ENCODE assay signal across 10 mouse cellular contexts in genomic region chr13:91039201-91039807, GRCm38 (mm10).
DNase-seq lines count a peak whose midpoint lies in the region; ATAC-seq lines count a peak whose summit lies in the region.
"Had no signal": no experiment of that assay in that cellular context is flagged by ENCODE, and none has a peak within 500 bp of the region (broad histone marks: within the 10 kb centered on the region; RNA-seq: fewer than 3 reads in every experiment).

No protein-coding gene starts in this region.

- peak; percentile 70; the same call in 1 of the 2 replicates for ATAC-seq in midbrain, embryonic 11.5 days (ENCODE audit: low FRiP score)
- peak; percentile 83 for ATAC-seq in embryonic facial prominence, embryonic 12.5 days (ENCODE audit: insufficient number of reproducible peaks, insufficient read depth, low FRiP score, low TSS enrichment)

- intact Hi-C loops in heart, postnatal 10 days (cut with DNase I) = loop anchor here (2.0 to 5.0 kb wide), 2 partner anchors 333 to 597 kb away; no protein-coding TSS in a partner anchor

- WGBS in midbrain, embryonic 11.5 days = 66% methylated on average over 11 of the region's 11 CpGs
- WGBS in midbrain, embryonic 10.5 days = 69% methylated on average over 11 of the region's 11 CpGs
- 43% methylated on average over 11 of the region's 11 CpGs for WGBS in embryonic facial prominence, embryonic 12.5 days

- no peaks in the 10 kb centered on the region for H3K4me1 ChIP-seq in midbrain, embryonic 11.5 days (ENCODE audit: control insufficient read depth, insufficient read depth, low read length)
- H3K4me1 ChIP-seq in midbrain, embryonic 10.5 days = 0 out of 2 replicates have a peak, but pooled peaks cover 2% of the 10 kb centered on the region
- 0 out of 2 replicates have a peak, but pooled peaks cover 4% of the 10 kb centered on the region for H3K4me1 ChIP-seq in embryonic facial prominence, embryonic 12.5 days

- no peak overlapping the region for H3K9ac ChIP-seq in midbrain, embryonic 11.5 days (ENCODE audit: low read length)
- no peak overlapping the region for H3K9ac ChIP-seq in embryonic facial prominence, embryonic 12.5 days

- no peak overlapping the region for H3K27ac ChIP-seq in midbrain, embryonic 11.5 days (ENCODE audit: low read depth, low read length)
- no peak overlapping the region for H3K27ac ChIP-seq in midbrain, embryonic 10.5 days (replicated peaks)
- no peak overlapping the region for H3K27ac ChIP-seq in embryonic facial prominence, embryonic 12.5 days
- H3K27ac ChIP-seq: macrophage had no signal

- no peaks in the 10 kb centered on the region for H3K36me3 ChIP-seq in midbrain, embryonic 11.5 days (ENCODE audit: control insufficient read depth, insufficient read depth, low read length)
- no peaks in the 10 kb centered on the region for H3K36me3 ChIP-seq in midbrain, embryonic 10.5 days
- H3K36me3 ChIP-seq in embryonic facial prominence, embryonic 12.5 days = no peaks in the 10 kb centered on the region
- H3K36me3 ChIP-seq: G1E had no signal

- H3K4me3 ChIP-seq in midbrain, embryonic 11.5 days (ENCODE audit: low read depth, low read length) = no peak overlapping the region
- H3K4me3 ChIP-seq in midbrain, embryonic 10.5 days = no peak overlapping the region
- no peak overlapping the region for H3K4me3 ChIP-seq in embryonic facial prominence, embryonic 12.5 days

- peak; percentile 78 for DNase-seq in midbrain, embryonic 11.5 days (ENCODE audit: low spot score, missing footprints)
- no peak for DNase-seq in midbrain, embryonic 10.5 days (ENCODE audit: low spot score)
- DNase-seq in heart, postnatal 10 days = peak; percentile 45 to 59
- DNase-seq in kidney, postnatal 36 days = peak; percentile 56 to 57
- DNase-seq in lung, adult 18-20 months = peak; percentile 27 to 53
- peak; percentile 55 for DNase-seq in right cerebral cortex, adult 18-20 months
- DNase-seq in spleen, adult 18-20 months = no peak

- no peaks in the 10 kb centered on the region for H3K9me3 ChIP-seq in midbrain, embryonic 11.5 days (ENCODE audit: control insufficient read depth, low read length)
- no peaks in the 10 kb centered on the region for H3K9me3 ChIP-seq in midbrain, embryonic 10.5 days (replicated peaks)
- no peaks in the 10 kb centered on the region for H3K9me3 ChIP-seq in embryonic facial prominence, embryonic 12.5 days
- H3K9me3 ChIP-seq: G1E had no signal

- no peaks in the 10 kb centered on the region for H3K27me3 ChIP-seq in midbrain, embryonic 11.5 days (ENCODE audit: control insufficient read depth, insufficient read depth, low read length)
- no peaks in the 10 kb centered on the region for H3K27me3 ChIP-seq in midbrain, embryonic 10.5 days (ENCODE audit: low read depth, poor library complexity, severe bottlenecking)
- H3K27me3 ChIP-seq in embryonic facial prominence, embryonic 12.5 days = no peaks in the 10 kb centered on the region

- H3K4me2 ChIP-seq in midbrain, embryonic 11.5 days = no peak overlapping the region
- H3K4me2 ChIP-seq in embryonic facial prominence, embryonic 12.5 days (replicated peaks) = no peak overlapping the region

Comparison
In these comparisons a context has a peak if more than half of its experiments do, and no peak if none do; other contexts are left out.
1. DNase-seq: peak in midbrain, embryonic 11.5 days (single experiment), heart, postnatal 10 days (2 of 2), kidney, postnatal 36 days (2 of 2), lung, adult 18-20 months (2 of 2) and right cerebral cortex, adult 18-20 months (single experiment); none in midbrain, embryonic 10.5 days (single experiment) and spleen, adult 18-20 months (0 of 2).